Mouse (Mus musculus) NIH3T3 (cell line): ENCODE data around the gene Col17a1.
A peak's percentile ranks its signal among the peaks of the same experiment; 100 is the strongest.

Experiments used
- DNase-seq: peaks from one replicate; pipeline ENCODE4 v3.0.0-alpha.2; 2012; ENCODE audit warnings: low read depth

Col17a1 gene

DNA sequence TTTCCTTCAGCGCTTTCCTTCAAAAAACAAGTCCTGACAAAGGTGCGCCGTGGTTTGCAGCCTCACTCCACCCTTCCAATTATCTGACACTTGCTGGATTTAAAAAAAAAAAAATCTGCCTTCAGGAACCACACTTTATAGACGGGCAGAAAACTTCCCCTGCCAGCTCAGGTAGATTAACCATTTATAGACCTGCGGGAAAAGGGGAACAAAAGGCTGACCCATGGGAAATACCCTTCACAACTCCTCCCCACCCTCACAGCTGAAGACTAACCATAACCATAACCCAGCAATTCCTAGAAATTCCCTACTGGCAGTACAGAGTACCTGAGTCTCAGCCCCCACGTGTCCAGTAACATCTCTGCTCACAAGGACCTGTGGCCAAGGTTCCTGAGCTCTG lies at the start of gene Col17a1:
Gene Col17a1, minus strand, starts transcription at position 101 of the 400 bp plus-strand sequence.
- no peak for DNase-seq

DNA sequence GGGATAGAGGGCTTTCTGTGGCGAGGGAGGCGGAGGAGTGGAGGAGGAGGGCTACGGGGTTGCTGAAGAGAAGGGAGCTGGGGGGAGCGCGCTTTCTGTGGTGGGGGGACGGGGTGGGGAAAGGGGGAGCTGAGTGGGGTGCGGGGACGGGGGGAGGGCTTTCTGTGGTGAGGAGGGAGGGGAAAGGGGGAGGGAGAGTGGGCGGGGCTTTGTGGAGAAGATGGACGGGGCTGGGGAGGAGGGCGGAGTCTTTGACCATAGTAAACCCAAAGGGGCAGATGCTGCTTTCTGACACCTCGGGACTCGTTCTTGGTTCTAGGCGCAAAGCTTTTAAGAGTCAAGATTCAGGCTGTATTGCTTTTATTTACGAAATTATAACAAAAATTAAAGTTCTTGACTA lies 40.0 kb upstream of the Col17a1 start:
- peak; percentile 86 for DNase-seq

DNA sequence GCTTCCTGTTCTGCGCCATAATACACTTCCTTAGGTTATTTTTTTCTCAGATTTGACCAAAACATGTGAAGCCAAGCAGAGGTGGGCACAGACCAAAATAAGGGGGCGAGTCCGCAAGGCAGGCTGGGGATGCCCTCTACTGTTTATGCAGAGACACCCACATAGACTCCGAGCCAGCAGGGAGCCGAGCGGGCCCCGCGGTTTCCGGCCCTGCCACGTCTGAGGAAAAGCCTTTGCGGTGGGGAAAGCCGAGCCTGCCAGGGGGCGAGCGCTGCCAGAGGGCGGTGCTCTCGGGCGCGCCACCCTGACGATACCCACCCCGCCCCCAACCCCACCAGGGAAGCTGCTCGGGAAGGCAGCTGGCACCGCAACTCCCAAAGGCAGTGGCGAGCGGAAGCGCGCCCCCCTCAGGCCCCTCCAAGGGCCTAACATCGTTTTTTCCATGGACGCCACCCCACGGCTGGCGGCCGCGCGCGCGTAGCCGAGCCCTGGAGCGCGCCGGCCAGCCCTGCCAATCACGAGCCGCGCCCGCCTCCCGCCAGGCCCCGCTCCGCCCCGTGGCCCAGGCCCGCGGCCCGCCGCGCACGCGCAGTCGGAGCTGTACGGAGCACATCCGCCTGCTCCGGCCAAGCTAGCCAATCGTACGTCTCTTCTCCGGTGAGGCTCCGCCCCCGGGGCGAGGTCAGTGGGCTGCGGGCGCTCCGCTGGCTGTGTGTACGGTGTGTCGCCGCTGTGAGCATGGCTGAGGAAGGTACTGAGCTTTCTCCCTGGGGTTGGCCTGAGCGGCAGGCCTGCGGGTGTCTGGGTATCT lies 39.4 kb upstream of the Col17a1 start, which contains the start of gene Sfr1:
Gene Sfr1, plus strand, starts transcription at position 612 of the 811 bp plus-strand sequence.
- DNase-seq: peak; percentile 100

DNA sequence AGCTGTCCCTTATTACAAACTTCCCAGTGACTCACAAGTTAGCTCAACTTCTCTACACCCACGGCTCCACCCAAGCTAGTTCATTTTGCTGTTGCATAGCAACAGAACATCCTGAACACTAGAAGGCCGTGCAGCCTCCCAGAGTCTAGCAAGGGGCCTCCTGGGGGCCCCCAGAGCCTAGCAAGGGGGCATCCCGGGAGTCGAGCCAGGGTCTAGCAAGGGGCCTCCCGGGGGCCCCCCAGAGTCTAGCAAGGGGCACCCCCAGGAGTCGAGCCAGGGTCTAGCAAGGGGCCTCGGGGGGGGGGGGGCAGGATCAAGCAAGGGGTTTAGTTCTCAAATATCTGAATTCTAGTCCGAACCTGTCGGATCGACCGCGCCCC lies 38.8 kb upstream of the Col17a1 start:
- peak; percentile 93 for DNase-seq

DNA sequence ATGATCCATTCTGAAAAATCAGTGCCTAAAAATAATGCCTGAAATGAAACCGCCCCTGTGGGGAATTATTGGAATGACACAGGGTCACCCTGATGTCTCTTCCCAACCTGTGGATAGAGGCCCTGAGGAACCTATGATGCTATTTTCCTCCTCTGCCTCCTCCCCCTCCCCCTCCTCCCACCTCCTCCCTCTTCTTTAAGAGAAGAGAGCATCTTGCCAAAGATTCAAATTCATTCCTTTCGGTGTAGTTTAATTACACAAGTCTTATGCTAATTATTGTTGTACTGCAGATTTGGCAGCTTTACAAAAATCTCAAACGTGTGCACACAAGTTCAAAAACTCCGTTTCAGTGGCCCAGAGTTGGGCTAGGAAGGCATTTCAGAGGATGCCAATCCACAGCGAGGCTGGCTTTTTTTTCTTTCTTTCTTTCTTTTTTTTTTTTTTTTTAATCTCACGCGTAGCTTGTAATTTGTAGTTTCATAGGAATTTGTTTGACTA lies 33.8 kb upstream of the Col17a1 start:
- no peak for DNase-seq

DNA sequence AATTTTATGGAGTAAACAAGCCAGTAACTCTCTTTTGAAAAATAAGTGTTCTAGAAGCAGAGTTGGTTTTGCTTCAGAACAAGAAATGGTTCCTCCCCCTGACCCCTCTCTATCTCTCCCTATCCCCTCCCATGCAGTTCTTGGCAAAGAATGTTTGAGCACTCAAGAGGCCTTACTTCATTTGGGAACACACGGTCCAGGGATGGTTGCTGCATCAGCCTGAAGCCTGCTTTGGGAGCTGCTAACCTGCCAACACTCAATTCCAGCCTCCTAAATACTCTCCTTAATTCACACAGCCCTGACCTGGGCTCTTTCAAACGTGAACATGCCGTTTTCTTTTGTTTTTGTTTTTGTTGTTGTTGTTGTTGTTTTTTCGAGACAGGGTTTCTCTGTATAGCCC lies 33.0 kb upstream of the Col17a1 start:
- DNase-seq: no peak

DNA sequence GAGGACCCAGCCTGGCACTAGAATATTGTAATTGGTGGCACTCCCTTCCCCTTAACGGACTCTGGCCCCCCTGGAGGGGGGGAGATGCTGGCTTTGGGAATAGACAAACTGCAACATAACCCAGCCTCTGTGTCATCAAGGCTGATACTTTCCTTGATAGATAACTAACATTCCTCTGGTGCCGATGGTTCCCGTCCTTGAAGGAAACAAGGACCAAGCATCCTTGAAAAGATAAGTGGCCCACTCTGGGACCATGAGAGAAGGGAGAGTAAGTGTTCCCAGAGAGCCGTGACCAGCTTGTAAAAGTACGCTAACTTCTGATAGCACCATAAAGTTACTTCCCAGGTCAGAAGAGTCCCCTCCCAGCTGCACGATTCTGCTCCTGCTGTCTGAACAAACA lies 30.6 kb upstream of the Col17a1 start:
- DNase-seq: no peak

DNA sequence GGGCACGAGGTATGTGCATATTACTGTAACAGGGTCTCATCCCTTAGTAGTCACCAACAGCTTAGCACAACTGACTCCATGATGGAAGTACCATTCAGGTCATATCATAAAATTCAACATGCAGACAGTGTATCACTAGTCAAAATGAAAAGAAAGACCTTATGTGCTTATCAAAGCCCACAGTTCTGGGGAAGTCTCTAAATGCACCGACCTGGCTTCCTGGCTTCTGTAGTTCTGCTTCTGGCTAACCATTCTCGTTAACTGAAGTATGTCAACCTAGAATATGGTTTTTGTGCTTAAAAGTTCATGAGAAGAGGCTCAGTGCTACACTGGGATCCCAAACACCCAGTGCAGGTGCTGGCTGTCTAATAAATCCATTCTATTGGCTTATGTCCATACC lies 27.3 kb upstream of the Col17a1 start:
- no peak for DNase-seq

DNA sequence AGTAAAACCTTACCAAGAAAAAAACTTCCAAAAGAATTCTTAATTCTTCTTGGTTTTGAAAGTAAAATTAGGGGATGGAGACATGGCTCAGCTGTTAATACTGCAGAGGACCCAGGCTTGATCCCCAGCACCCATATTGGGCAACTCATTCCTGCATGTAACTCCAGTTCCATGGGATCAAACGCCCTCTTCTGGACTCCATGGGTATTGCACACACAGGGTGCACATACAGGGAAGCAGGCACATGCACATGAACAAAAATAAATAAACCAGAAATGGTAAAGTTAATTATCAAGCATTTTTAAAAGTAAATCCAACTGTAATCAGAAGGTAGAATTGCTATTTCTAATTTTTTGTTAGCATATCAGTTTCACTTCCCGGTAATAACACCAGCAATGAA lies 24.2 kb upstream of the Col17a1 start:
- no peak for DNase-seq

DNA sequence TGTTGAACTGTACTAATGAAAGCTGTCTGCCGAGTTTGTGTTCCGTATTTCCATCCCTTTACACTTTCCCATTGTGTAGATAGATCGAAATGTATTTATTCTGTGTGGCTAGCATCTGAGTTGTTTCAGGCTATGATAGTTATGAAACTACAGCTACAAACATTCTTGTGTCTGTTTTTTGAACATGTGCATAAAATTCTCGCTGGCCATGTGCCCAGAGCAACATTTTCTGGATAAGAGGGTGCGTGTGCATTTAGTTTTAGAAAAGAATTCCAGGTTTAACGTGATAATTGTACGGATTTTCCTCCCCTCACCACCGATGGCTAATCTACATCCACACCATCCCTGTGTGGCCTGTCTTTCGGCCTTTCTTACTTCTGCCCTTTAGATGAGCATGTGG lies 21.6 kb upstream of the Col17a1 start:
- DNase-seq: peak; percentile 75

DNA sequence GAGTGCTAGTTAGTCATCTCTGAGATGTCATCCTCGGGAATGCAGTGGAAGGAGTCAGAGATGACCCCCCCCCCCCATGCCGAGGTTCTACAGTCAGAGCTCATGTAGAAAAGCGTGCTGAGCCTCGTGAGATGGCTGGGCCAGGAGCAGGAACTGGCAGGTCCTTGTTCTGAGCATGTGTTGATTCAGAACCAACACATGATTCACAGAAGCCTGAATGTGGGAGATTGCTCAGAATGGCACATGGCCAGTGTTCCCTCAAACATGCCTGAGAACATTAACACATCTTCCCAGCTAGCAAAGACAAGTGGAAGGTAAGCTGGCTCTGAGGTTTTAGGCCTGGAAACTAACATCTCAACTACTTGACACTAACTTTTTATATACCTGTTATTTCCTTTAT lies 18.5 kb upstream of the Col17a1 start:
- peak; percentile 89 for DNase-seq

DNA sequence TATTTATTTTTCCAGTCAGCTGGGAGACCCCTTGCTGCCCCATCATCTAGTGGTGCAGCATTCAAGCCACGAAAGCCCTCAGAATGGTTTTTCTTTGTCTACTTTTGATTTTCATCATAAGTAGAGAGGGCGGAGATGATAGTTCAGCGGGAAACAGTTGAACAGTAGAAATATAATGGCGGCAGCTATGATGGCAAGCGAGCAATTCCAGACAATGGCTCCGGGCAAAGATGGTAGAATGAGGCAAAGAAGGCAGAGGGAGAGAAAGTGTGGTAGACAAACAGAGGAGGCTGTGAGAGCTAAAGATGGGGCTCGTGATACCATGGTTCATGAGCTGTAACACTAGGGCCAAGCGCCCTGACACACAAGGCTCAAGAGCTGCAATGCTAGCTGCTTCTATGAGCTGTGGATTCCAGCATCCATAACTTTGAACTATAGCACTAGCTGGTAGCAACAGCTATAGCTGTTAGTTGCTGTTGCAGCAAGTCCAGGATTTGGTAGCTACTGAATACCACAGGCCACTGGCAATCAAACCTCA lies 13.9 kb upstream of the Col17a1 start:
- no peak for DNase-seq

DNA sequence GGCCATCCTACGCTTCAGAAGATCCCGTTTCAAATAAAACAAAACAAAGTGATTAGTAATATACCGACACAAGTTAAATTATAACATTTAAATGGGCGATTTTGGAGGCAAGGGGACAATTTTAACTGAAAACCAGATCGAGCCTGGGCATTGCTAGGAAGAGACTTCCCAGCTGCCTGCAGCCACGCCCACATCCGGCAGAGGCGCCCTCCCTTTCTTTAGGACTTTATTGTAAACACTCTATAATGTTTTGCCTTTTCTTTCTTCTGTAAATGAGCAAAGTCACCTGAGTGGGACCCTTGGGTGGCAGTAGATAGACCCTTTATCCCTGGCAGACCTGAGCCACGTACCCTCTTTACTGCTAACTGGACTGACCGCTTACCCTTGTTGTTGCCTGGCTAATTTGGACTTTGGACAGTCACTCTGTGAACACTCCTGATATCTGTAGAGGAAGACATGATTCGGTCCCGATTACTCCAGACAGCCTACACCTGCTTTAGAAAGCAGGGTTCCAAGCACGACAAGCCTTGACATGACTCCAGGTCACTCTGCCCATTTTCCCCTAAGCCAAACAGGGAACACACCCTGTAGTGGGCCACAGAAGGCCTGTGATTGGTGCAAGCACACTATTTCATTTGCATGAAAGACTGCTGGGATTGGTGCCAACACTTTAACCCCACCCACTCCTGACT lies 13.3 kb upstream of the Col17a1 start:
- no peak for DNase-seq

DNA sequence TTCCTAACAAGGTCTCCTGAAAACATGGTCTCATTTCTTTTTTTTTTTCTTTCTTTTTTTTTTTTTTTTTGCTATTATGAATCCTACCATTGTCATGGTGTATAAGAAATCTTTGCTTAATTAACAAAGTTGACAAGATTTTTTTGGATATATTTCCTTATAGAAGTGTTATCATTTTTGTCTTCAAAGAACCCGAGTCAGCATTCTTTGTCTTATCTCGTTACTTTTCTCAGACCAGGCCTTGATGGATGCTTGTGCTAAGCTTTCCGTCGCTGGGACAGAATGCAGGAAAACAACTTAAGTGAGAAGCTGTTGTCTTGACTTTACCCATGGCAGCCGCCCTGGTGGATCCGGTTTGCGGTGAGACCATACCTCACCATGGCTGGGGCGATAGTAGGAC lies 8.6 kb upstream of the Col17a1 start:
- no peak for DNase-seq

DNA sequence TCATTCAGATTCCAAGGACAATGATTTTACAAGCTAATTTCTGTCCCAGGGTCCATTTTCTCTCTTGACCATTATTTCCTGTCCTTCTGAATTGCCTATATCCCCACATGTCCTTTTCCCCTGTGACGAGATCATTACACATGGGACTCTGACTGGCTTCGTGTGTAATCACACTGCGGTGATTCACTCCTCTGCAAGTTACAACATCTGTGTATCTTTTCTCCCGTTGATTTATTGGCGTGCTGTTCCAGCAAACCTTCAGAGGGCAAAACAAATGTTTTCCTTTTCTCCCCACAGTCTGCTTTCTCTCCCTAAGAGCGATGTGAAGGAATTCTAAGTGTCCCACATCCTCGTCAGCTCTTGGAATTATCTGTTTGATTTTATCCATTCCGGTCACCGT lies 7.8 kb upstream of the Col17a1 start:
- DNase-seq: peak; percentile 95

DNA sequence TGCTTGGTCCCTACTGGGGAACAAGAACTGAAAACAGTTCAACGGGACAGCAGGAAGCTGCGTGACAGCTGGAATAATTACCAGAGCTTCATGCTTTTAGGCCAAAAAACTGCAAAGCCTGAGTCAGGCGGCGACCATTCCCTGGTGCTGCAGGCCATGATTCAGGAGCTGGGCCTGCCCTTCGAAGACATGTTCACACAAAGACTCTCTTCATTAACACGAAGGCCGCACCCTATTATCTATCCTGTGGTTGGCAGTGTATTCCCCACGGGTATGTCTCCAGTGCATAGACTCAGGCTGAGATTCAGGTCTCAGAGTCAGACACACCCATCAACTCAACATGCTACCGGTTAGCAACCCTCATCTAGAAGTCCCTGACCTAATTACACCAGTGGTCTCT lies 6.4 kb upstream of the Col17a1 start:
- peak; percentile 69 for DNase-seq

DNA sequence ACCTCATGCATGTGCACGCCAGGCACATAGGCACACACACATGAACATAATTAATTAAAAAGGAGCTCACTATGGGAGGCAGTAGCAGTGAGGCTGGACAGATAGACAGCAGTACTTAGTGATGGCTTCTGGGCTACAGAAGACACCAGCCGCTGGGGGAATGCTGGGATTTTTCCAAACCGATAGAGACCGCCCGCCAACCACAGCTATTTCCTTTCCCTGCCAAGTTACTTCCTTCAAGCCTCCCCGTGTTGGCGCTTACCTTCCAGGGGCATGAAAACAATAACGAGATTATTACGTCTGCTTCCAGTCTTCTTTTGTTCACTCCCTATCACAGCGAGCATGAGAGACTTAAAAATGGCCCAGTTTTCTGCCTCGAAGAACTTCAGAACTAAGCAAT lies 5.2 kb upstream of the Col17a1 start:
- no peak for DNase-seq

DNA sequence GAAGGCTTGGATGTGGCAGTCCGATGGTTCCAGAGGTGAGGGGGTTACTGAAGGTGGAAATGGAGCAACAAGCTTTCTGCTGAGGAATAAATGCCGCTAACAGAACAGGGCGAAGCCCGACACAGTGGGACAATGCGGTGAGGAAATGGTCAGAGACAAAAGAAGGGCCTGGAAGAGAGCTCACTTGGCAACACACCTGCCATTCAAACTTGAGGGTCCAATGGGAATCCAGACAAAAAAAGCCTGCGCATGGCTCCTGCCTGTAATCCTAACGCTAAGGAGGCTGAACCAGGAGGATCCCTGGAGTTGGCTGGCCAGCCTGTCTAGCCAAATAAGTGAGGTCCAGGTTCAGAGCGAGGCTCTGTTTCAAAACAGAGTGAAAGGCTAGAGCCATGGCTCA lies 4.5 kb upstream of the Col17a1 start:
- no peak for DNase-seq

DNA sequence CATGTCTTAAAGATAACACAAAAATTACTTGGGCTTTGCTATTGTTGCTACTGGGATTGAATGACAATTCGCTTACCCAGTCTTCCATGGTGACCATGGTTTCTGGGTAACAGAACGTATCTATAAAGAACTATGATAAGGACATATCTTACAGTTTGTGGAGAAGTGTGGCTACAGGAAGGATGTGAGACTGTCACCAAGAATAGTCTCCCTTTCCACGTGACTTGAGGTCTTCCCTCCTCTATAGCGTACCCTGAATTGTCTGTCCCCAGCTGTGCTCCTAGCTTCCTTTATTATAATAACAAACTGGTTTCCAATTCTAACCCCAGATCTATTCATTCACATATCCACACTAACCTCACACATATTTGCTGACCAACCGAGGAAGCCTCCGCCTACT lies 3.8 kb upstream of the Col17a1 start:
- no peak for DNase-seq

DNA sequence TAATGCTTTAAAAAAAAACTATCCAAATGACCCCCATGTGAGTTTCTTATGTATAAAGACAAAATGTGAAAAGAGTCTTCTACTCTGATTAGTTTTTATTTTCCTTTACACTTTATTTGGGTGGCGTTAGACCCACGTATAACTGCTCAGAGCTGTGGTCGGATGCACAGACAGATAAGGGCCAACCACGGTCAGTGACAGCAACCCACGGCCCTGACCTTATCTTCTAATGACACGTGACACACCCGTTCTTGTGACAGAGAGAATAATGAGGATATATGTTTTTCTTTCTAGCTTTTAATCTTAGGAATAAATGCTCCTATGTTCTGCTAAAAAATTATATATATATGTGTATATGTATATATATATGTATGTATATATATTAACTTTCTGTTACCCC lies 2.3 kb downstream of the Col17a1 start:
- no peak for DNase-seq

DNA sequence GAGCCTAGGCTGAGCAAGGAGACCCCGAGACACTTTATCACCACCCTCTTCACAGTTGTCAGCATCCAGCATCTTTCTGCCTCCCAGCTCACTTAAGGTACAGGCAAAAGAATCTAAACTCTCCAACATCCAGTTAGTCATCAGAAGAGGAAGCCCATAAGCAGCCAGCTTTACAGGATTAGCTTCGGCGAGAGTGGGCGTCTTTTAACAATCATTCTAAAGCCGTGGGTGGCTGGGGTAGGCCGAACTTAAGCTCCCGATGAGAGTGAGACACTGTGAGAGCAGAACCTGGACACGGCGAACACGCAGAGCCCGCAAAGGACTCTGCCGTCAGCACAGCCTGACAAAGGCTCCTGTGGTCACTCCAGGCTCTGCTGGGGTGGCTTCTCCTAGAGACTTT lies 13.2 kb downstream of the Col17a1 start:
- no peak for DNase-seq

DNA sequence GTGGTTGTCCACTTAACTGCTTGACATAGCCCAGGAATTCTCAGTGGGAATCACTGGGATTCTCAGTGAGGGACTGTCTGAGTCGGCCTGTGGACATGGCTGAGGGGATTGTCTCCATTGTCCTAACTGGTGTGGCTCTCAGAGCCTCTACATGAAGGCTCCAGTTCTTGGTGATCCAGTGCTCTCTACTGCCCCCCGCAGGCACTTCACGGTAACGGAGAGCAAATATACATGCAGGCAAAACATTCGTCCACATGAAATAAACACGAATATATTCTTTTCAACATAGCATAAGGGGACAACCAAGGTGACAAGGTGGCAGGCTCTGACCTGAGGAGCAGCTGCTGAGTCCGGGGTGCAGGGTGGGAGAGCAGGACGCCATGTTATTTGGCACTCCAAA lies 17.5 kb downstream of the Col17a1 start:
- DNase-seq: peak; percentile 52

DNA sequence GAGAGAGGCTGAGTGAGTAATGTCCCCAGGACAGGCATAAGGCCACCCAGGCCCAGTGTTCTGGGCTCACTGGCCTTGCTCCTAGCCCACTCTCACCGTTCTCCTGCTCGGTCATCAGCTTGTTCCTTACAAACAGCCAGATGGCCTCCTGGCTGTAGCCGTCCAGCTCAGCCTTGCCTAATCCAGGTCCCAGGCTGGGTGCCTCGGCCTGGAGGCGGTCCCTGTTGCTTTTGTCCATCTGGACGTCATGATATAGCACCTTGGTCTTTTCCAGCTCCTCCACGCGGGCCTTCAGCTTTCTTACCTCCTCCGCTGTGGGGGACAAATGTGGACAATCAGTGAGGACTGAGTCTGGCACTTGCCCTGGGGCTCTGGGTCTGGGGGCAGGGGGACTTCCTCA lies 23.5 kb downstream of the Col17a1 start:
- no peak for DNase-seq
